In the genomic region with DNA sequence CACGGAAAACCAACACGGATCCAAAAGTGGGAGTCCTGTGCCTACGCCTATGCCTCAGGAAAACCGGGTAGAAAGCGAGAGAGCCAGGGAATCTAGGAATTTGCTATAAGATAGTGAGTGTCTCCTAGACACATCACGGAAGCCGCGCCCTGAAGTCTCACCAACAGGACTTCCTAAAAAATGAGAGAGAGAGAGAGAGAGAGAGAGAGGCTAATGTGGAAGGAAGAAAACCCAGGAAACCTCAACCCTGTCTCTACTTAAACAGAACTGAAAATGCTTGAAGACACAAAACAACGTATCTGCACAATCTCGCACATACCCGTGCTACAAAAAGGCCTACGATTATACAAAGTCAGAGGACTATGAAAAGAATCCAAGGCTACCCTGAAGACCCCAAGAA, we compare ENCODE assay signal across 16 mouse cellular contexts.
"Had no signal": no experiment of that assay in that cellular context is flagged by ENCODE, and none has a peak within 500 bp of the region (broad histone marks: within the 10 kb centered on the region; RNA-seq: fewer than 3 reads in every experiment).

No protein-coding gene starts in this region.

- H3K27me3 ChIP-seq: limb, embryonic 15.5 days; midbrain, embryonic 13.5 days; neural tube, embryonic 15.5 days had no signal

- DNase-seq: kidney, adult 11 months; kidney, postnatal 10 days; kidney, postnatal 4 days; lung, embryonic 14.5 days; lung, postnatal 10 days; lung, postnatal 4 days; right cerebral cortex, adult 18-20 months; right cerebral cortex, postnatal 4 days; thymus, postnatal 36 days had no signal

- H3K27ac ChIP-seq: layer of hippocampus, adult 2 months; left cerebral cortex, adult 2 months; limb, embryonic 15.5 days; liver, embryonic 14.5 days; midbrain, embryonic 13.5 days; neural tube, embryonic 15.5 days had no signal

- H3K4me3 ChIP-seq: layer of hippocampus, adult 2 months; left cerebral cortex, adult 2 months; limb, embryonic 15.5 days; midbrain, embryonic 13.5 days; myocyte; neural tube, embryonic 15.5 days had no signal

- H3K36me3 ChIP-seq: neural tube, embryonic 15.5 days had no signal
